Mouse (Mus musculus) C2C12 (cell line): ENCODE data around the gene Nphp4. TPM values are rescaled to one million over a fixed set of nuclear protein-coding genes. Genes with fewer than 3 reads are reported as not detected.

Experiments
- H3K27me3 ChIP-seq: one replicate; pipeline ENCODE4 v1.6.1; 2011; ENCODE audit not compliant: control insufficient read depth, insufficient read depth, insufficient read length
- H3K36me3 ChIP-seq: one replicate; pipeline ENCODE4 v1.6.1; 2011; ENCODE audit not compliant: control insufficient read depth, insufficient read depth
- H3K4me3 ChIP-seq: one replicate; pipeline ENCODE4 v1.5.1; 2011; ENCODE audit warnings: mild to moderate bottlenecking, control low read depth; ENCODE audit not compliant: poor library complexity, insufficient read depth, severe bottlenecking
- H3K79me2 ChIP-seq: one replicate; pipeline ENCODE4 v1.6.1; 2011; ENCODE audit not compliant: control insufficient read depth, insufficient read depth
- H3K79me3 ChIP-seq: one replicate; pipeline ENCODE4 v1.6.1; 2011; ENCODE audit warnings: low read depth, control low read depth
- H3ac ChIP-seq: one replicate; pipeline ENCODE3; 2011; ENCODE audit warnings: low read depth; ENCODE audit not compliant: control insufficient read depth, insufficient read length
- CEBPB ChIP-seq: IDR thresholded peaks from one replicate; pipeline ENCODE4 v1.6.1; 2011; ENCODE audit warnings: low read depth, mild to moderate bottlenecking, control low read depth, moderate library complexity
- CTCF ChIP-seq: IDR thresholded peaks from one replicate; pipeline ENCODE4 v1.5.1; 2011; ENCODE audit not compliant: control insufficient read depth, insufficient read depth, insufficient read length
- FOSL1 ChIP-seq: IDR thresholded peaks from one replicate; pipeline ENCODE4 v1.8.0; 2011; ENCODE audit warnings: mild to moderate bottlenecking, low read length; ENCODE audit not compliant: poor library complexity, insufficient read depth, severe bottlenecking
- MAX ChIP-seq: IDR thresholded peaks from one replicate; pipeline ENCODE4 v1.6.1; 2011; ENCODE audit warnings: mild to moderate bottlenecking, control low read depth
- MYOD1 ChIP-seq: IDR thresholded peaks from one replicate; pipeline ENCODE4 v1.6.1; 2011; ENCODE audit warnings: low read depth; ENCODE audit not compliant: control insufficient read depth, insufficient read length
- MYOG ChIP-seq: IDR thresholded peaks from one replicate; pipeline ENCODE4 v1.6.1; 2011; ENCODE audit not compliant: control insufficient read depth, insufficient read length; ENCODE audit errors: extremely low read depth
- USF1 ChIP-seq: IDR thresholded peaks from one replicate; pipeline ENCODE4 v1.6.1; 2011; ENCODE audit warnings: low read depth, mild to moderate bottlenecking, control low read depth, moderate library complexity
- polyA plus RNA-seq: library from polyadenylated mRNA; unstranded; fragments of >200 nt; fragmentation: generic; extraction: Trizol; gene quantifications from one replicate; pipeline ENCODE4 v1.2.1, GENCODE M21; 2012; ENCODE audit warnings: missing spikeins

The Nphp4 gene
- polyA plus RNA-seq, 1 experiment: 2.0 TPM

- Histone ChIP-seq H3K79me3 (no peaks in the 10 kb centered on the region), H3K79me2 (no peaks in the 10 kb centered on the region), H3K4me3 (no peak overlapping the region), H3K27me3 (peaks cover 7% of the 10 kb centered on the region), H3ac (no peak overlapping the region), H3K36me3 (no peaks in the 10 kb centered on the region)
- TF ChIP-seq FOSL1: no peak
- no peak for TF ChIP-seq CTCF
- TF ChIP-seq USF1: no peak
- TF ChIP-seq MYOG: no peak
- TF ChIP-seq MAX: no peak
- no peak for TF ChIP-seq CEBPB
- no peak for TF ChIP-seq MYOD1
Observed at GRCm38 (mm10) chr4:152466601-152467000, 9.9 kb upstream of the Nphp4 start.

GRCm38 (mm10) chr4:152467951-152468350, 8.6 kb upstream of the Nphp4 start:
- no peaks in the 10 kb centered on the region for H3K79me2 ChIP-seq
- H3K36me3 ChIP-seq: no peaks in the 10 kb centered on the region
- no peak overlapping the region for H3ac ChIP-seq
- TF ChIP-seq MYOG: no peak
- no peak for TF ChIP-seq USF1
- no peak for TF ChIP-seq CEBPB
- no peak for TF ChIP-seq FOSL1
- no peak for TF ChIP-seq CTCF
- TF ChIP-seq MAX: no peak
- TF ChIP-seq MYOD1: no peak
- no peaks in the 10 kb centered on the region for H3K79me3 ChIP-seq
- H3K27me3 ChIP-seq: peaks cover 4% of the 10 kb centered on the region
- no peak overlapping the region for H3K4me3 ChIP-seq

- TF ChIP-seq CTCF: no peak
- no peak for TF ChIP-seq USF1
- no peak for TF ChIP-seq CEBPB
- TF ChIP-seq FOSL1: no peak
- no peak for TF ChIP-seq MAX
- TF ChIP-seq MYOG: no peak
- no peak for TF ChIP-seq MYOD1
- Histone ChIP-seq H3K27me3 (no peaks in the 10 kb centered on the region), H3K4me3 (no peak overlapping the region), H3K36me3 (no peaks in the 10 kb centered on the region), H3ac (no peak overlapping the region), H3K79me3 (no peaks in the 10 kb centered on the region), H3K79me2 (no peaks in the 10 kb centered on the region)
Observed at GRCm38 (mm10) chr4:152475941-152476340, 565 bp upstream of the Nphp4 start.

- H3K79me3 ChIP-seq: no peaks in the 10 kb centered on the region
- no peak overlapping the region for H3ac ChIP-seq
- H3K4me3 ChIP-seq: peak overlapping the region; percentile 45
- no peaks in the 10 kb centered on the region for H3K27me3 ChIP-seq
- no peaks in the 10 kb centered on the region for H3K36me3 ChIP-seq
- no peaks in the 10 kb centered on the region for H3K79me2 ChIP-seq
- TF ChIP-seq CTCF: no peak
- TF ChIP-seq FOSL1: no peak
- no peak for TF ChIP-seq MYOG
- no peak for TF ChIP-seq MAX
- TF ChIP-seq CEBPB: no peak
- no peak for TF ChIP-seq MYOD1
Observed at GRCm38 (mm10) chr4:152477106-152477465, 580 bp downstream of the Nphp4 start.

- Histone ChIP-seq H3K79me2 (no peaks in the 10 kb centered on the region), H3ac (peak within 1 kb of the TSS; percentile 25), H3K27me3 (no peaks in the 10 kb centered on the region), H3K4me3 (peak within 1 kb of the TSS; percentile 45), H3K36me3 (no peaks in the 10 kb centered on the region), H3K79me3 (no peaks in the 10 kb centered on the region)
- TF ChIP-seq CEBPB (no peak), MAX (peak; percentile 28)
Observed at GRCm38 (mm10) chr4:152477466-152478223, 1.1 kb downstream of the Nphp4 start, which contains the start of gene Kcnab2. Gene Kcnab2 (minus strand): TSS chr4:152477871.

- H3K36me3 ChIP-seq: no peaks in the 10 kb centered on the region
- peak overlapping the region; percentile 45 for H3K4me3 ChIP-seq
- no peak for TF ChIP-seq MAX
- no peak for TF ChIP-seq CEBPB
- no peak for TF ChIP-seq MYOG
- no peak for TF ChIP-seq CTCF
- no peak for TF ChIP-seq MYOD1
- no peak for TF ChIP-seq USF1
- no peak for TF ChIP-seq FOSL1
Observed at GRCm38 (mm10) chr4:152478224-152478567, 1.7 kb downstream of the Nphp4 start.

More at GRCm38 (mm10) chr4:152478224-152478567, 1.7 kb downstream of the Nphp4 start:
- Histone ChIP-seq H3K79me3 (no peaks in the 10 kb centered on the region), H3K27me3 (no peaks in the 10 kb centered on the region), H3K79me2 (no peaks in the 10 kb centered on the region), H3ac (no peak overlapping the region)
